Mouse (Mus musculus): Measurements from ENCODE around the gene Lrrc75b. TPM values are rescaled to one million over a fixed set of nuclear protein-coding genes. Genes with fewer than 3 reads are reported as not detected.

The Lrrc75b gene
- 10 to 100 TPM; 10.3 to 12.9 TPM for total RNA-seq (2021)
- long read RNA-seq, full-length matches to known transcripts = 3 of 4 reads
- long read RNA-seq, partial matches to known transcripts = 1 of 4 reads
- long read RNA-seq, other reads (novel, unspliced or antisense) = 0 of 4 reads

DNA sequence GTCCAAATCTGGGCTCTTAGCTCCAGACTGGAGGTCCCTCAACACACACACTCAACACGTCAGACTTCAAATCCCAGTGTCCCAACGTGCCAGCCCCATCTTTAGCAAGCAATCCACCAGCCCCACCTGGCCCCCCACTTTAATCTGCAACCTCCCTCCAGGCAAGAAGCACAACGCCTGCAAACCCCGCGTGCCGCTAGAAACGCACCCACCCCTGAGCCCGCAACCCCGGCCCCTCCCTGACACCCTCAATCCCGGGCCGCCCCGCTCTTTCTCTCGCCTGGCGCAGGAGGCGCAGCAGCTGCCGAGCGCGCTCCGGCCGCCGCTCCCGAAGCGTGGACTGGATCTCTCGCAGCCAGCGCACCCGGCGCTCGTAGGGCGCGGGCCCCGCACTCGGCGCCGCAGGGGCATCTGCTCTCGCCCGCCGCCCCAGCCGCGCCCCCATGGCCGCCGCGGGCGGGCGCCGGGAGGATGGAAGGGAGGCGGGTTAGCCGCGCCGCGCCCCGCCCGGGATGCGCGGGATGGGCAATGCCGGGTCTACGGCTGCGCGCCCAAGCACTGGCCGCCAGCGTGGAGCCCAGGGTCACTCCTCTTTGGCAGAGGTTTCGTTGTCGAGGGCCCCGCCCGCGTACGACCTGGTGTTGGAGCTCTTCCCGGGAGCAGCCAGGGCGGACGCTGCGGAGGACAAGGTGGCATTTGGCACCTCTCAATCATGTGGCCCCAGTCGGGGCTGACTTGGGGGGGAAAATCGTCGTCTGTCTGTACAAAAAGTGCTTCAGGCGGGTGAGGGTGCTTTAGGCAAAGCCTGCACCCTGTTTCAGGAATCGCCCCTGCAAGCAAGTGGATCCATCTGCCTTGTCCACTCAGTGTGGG is at the start of gene Lrrc75b:
Gene Lrrc75b, minus strand, starts transcription at position 655 of the 873 bp plus-strand sequence.
- DNase-seq (ENCODE audit: low spot score in 2 of 2) = no peak

- no peak for DNase-seq (ENCODE audit: low spot score in 2 of 2)
Measured at GRCm38 (mm10) chr10:75608975-75609374, 48.8 kb upstream of the Lrrc75b start.

- no peak for DNase-seq (ENCODE audit: low spot score in 2 of 2)
Measured at GRCm38 (mm10) chr10:75607253-75607652, 47.1 kb upstream of the Lrrc75b start.

- DNase-seq (ENCODE audit: low spot score in 2 of 2) = no peak
Measured at GRCm38 (mm10) chr10:75605162-75605846, 45.2 kb upstream of the Lrrc75b start.

GRCm38 (mm10) chr10:75600189-75600730 is 40.1 kb upstream of the Lrrc75b start:
- DNase-seq (ENCODE audit: low spot score in 2 of 2) = no peak

DNA sequence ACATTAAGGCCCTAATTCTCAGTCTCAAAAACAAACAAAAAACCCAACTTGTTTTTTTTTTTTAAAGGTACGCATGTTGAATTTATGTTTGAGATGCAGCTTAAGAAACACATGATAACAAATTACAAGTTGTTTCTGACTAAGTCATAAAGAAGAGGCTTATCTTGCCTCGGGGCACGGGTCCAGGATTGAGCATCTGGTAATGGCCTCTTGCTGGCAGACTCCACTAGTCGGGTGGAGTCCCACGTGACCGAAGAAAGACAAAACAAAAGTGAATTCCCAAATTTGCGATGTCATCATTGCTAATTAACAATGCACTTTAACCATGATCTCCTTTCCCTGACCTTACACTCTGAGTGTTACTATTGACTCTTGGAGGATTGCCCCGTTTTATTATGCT is 35.9 kb upstream of the Lrrc75b start:
- DNase-seq (ENCODE audit: low spot score in 2 of 2) = no peak

DNA sequence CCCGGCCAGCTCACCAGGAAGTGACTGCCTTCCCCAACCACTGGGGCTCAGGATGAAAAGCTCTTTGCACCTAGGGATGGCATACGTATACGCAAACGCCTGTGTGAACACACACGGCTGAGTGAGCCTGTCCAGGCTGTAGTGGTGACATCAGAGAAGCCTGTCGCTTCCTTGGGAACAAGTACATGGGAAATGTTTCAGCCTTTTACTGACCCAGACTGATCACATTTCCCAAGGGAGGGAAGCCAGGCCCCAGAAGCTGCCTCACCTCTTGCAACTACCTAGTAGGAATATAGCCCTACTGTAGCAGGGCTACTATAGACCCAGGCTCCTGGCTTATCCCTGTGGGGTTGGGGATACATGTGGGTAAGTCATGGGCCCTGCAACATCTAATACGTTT is 32.5 kb upstream of the Lrrc75b start:
- no peak for DNase-seq (ENCODE audit: low spot score in 2 of 2)

DNA sequence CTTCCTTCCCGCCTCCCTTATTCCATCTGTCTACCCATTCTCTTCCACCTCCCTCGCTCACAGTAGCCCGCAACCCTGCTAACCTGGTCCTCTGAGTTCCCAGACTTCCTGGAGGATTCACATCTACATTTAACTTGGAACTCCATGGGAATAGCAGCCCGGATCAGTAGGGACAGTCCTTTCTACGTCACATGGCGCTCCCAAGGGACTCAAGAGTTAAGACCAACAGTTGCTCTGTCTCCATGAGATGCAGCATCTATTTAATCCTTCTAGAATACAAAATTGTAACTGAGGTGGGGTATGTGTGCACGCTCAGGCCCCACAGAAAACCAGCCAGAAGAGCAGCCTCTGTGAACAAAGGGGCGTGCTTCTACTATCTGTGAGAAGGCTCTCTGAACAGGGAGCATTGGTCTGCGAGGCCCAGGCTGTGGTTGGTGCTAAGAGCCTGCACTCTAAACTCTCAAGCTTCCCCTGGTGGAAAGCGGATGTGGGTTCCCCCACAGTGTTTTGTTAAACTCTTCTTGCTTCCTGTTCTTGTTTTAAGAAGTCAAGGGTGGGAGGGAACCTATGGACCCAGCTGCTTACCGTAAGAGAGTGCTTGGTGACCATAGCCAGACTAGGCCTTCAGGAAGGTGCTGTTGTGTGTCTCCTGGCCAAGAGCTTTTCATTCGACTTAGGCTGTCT is 31.2 kb upstream of the Lrrc75b start:
- no peak for DNase-seq (ENCODE audit: low spot score in 2 of 2)

GRCm38 (mm10) chr10:75589651-75590050 is 29.5 kb upstream of the Lrrc75b start:
- no peak for DNase-seq (ENCODE audit: low spot score in 2 of 2)

DNA sequence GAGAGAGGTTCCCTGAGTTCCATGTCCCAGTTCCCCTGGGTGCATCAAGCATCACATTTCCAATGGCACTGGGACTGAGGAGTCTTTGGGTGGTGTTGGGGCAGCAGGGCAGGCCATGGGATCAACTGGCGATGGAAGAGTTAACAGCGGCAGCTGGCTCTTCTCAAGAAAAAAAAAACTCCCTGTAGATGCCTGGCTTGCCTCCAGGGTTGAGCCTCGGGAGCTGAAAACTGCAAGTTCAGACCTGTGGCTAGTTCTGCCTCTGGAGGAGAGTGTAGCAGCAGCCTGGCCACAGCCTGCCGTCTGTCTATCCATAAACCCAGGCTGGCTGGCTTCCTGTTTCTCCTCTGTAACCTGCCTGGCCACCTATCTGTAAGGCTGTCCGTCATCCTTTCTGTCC is 29.0 kb upstream of the Lrrc75b start, which contains the start of gene Ggt5:
Gene Ggt5, plus strand, starts transcription at position 212 of the 400 bp plus-strand sequence.
- DNase-seq (ENCODE audit: low spot score in 2 of 2) = no peak

GRCm38 (mm10) chr10:75588336-75588735 is 28.2 kb upstream of the Lrrc75b start:
- no peak for DNase-seq (ENCODE audit: low spot score in 2 of 2)

DNA sequence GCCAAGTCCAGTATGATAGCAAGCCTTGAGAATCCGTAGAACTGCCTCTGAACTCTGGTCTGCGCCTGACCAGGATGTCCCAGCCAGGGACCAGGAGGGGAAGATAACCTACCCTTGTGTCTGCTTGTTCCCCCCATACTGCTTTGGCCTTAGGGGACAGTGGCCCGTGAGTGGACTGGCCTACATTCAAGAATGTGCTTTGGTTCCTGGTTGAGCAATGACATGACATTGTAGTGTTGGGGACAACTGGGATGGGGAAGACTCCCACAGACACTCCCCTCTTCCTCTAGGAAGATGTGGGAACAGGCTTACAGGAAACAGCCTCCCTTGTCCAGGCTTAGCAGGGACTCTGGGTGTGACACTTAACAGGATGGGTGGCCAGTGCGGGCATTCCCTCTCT is 27.7 kb upstream of the Lrrc75b start:
- no peak for DNase-seq (ENCODE audit: low spot score in 2 of 2)

GRCm38 (mm10) chr10:75586553-75586879 is 26.4 kb upstream of the Lrrc75b start:
- no peak for DNase-seq (ENCODE audit: low spot score in 2 of 2)

DNA sequence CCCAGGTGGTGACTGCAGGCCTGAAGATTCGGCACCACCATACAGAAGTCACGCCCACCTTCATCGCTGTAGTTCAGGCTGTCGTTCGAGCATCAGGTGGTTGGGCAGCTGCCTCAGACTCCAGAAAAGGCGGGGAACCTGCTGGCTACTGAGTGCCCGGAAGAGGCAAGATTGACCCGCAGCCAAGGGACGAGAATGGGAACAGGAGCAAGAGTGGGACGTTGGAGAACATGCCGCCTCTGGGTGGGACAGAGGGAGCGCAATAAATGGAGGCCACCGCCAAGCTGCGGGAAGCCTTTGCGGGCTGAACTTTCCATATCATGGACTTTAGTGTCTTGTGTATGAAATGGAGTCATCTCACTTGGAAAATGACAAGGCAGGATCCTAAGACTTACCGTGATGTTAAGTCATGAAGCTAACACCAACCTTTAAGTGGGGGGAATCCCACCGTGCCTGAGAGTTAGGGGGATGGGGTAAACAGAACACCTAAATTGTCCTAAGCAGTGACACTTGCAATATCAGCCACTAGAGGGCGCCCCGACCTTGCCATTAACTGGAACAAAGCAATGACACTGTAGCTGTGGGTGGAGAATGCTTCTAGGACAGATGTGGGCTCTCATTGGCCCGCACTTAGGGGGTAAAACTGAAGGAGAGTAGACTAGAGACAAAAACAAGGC is 25.9 kb upstream of the Lrrc75b start:
- peak; percentile 76 to 97 for DNase-seq (ENCODE audit: low spot score in 2 of 2)

- no peak for DNase-seq (ENCODE audit: low spot score in 2 of 2)
Measured at GRCm38 (mm10) chr10:75579129-75579528, 19.0 kb upstream of the Lrrc75b start.

- DNase-seq (ENCODE audit: low spot score in 2 of 2) = no peak
Measured at GRCm38 (mm10) chr10:75573965-75574364, 13.8 kb upstream of the Lrrc75b start.

DNA sequence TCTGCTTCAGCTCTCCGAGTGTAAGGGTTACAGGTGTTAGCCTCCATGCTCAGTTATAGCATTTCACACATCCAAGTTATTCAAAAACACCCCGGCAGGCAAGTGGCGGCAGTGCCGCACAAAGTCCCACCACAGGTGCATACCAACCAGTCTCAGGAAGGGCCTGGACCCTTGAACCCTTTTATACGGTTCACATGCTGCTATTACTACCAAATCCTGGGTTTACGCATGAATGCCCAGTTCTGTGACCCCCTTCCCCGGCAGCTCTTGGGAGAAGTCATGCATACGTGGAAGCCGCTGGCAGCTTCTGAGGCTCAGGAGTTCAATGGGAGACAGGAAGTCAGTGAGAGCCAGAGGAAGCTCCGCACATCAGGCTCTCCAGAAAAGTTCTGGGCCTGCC is 13.1 kb upstream of the Lrrc75b start:
- DNase-seq (ENCODE audit: low spot score in 2 of 2) = no peak

DNA sequence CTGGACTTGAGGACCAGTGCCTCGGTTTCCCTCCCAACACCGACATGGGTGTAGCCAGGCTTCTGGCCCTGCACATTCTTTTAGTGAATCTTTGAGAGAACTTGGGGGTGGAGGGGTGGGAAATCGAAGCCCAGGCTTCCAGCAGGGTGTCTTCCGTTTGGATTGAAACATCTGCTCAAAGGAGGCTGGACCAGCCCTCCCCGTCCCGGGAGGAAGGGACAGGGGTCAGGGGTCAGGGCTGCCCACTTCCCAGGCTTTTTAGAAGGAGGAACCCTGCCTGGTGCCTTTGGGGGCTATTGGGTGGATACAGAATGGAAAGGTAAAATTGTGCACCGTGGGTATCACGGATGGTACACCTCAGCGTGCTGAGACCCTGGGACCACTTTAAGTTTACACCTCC is 11.8 kb upstream of the Lrrc75b start:
- DNase-seq (ENCODE audit: low spot score in 2 of 2) = no peak

DNA sequence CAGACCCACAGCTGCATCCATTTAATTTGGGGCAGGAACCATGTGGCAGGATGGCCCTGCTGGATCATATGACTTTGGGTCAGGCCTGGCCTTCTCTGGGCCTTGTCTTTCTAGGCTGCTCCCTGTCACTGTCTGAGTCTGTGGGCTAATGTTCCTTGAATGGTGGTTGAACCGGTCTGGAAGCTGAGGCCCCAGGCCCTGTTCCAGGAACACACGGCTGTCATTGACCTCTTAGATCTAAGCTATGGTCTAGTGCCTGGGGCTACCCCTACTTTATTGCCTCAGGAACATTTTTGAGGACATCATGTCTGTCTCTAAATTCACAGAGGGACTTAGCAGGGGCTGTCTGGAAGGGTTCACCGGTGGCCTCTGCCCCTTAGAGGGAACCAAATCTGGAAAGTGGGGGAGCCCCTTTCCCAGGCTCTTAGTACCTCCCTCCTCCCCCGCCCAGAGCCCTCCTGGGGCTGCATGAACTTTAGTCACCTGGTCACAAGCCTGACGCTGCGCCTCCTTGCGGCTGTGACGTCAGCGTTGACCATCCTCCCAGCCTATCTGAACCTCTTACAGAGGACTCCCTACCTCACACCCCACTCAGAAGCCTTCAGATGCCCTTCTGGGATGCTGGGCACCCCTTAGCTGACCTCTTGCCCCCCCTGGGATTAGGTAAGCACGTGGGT is 11.0 kb upstream of the Lrrc75b start:
- DNase-seq (ENCODE audit: low spot score in 2 of 2) = no peak

DNA sequence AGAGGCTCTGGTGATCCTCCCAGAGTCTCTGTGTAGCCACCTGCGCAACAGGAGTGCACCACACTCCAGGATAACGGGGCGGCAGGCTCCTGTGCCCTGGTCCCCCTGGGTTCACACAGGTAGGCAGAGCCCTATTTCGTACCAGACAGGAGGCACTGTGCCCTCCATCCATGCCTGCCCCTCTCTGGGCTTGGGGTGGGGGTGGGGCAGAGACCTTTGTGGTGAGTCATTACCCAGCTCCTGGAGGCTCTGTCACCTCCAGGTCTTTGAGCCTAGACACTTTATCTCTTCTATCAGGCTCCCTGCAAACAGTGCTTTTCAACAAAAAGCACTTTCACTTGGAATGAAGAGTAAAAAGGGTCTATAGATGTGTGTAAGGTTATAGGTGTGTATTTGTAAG is 8.7 kb upstream of the Lrrc75b start:
- DNase-seq (ENCODE audit: low spot score in 2 of 2) = no peak

All from layer of hippocampus, adult 18-20 months (tissue).